Mouse (Mus musculus): Measurements from ENCODE around the gene Gm5431. TPM values are rescaled to one million over a fixed set of nuclear protein-coding genes. Genes with fewer than 3 reads are reported as not detected.
"Not testable (repeated sequence)": the region's sequence is repeated elsewhere in the genome, so short reads cannot be mapped to it uniquely, and the experiment has no call there.

Gm5431 gene
- 0.16 TPM in 1 of 2 replicates, not detected in the other for polyA plus RNA-seq (2014; fragmentation: Nextera tagmentation; extraction: Ambion mirVana)

DNA sequence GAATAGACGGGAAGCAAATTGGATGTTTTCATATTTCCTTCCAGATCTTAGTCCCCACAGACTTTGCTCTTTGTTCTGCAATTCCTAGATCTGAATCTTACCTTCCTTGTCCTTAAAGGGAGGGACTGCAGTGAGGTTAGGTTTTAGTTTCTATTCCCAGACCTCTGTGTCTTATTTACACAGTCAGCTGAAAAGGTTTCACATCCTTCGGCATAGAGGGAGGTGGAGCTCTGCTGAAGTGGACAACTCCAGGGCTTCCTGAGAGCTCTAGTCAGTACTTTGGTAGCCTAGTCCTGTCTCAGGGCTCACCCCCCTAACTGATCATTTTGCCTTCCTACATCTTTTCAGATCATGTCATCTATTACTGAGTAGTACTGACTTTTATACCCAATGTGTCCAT is at the start of gene Gm5431:
TSS of gene Gm5431 (minus strand) at position 194 of the 400 bp plus-strand sequence.
- H3K4me2 ChIP-seq = no peak within 1 kb of the TSS
- no peak for ATAC-seq (replicated peaks; ENCODE audit: insufficient number of reproducible peaks, low FRiP score, low TSS enrichment)
- H3K27me3 ChIP-seq (ENCODE audit: control insufficient read depth, insufficient read depth, low read length) = no peaks in the 10 kb centered on the region

DNA sequence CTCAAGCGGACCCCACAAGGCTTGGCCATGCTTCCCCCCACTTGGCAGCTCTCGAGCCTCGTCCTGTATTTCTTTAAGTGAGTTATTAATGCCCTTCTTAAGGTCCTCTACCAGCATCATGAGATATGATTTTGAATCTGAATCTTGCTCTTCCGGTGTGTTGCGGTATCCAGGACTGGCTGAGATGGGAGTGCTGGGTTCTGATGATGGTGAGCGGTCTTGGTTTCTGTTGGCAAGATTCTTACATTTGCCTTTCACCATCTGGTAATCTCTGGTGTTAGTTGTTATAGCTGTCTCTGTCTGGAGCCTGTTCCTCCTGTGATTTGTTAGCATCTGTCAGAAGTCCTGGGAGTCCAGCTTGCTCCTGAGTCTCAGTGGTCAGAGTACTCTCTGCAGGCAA is 44.1 kb upstream of the Gm5431 start, which contains the start of gene Psme2b:
TSS of gene Psme2b (minus strand) at position 101 of the 400 bp plus-strand sequence.
- ATAC-seq (replicated peaks; ENCODE audit: insufficient number of reproducible peaks, low FRiP score, low TSS enrichment); H3K27ac ChIP-seq (ENCODE audit: low read depth, low read length); H3K9ac ChIP-seq (ENCODE audit: low read depth, low read length); H3K9me3 ChIP-seq (replicated peaks; ENCODE audit: control insufficient read depth, low read length); H3K36me3 ChIP-seq (ENCODE audit: control insufficient read depth, insufficient read depth, low read length); H3K4me2 ChIP-seq; H3K27me3 ChIP-seq (ENCODE audit: control insufficient read depth, insufficient read depth, low read length); H3K4me1 ChIP-seq (ENCODE audit: control insufficient read depth, insufficient read depth, low read length); H3K4me3 ChIP-seq (ENCODE audit: low read depth, low read length): not testable (repeated sequence)
- WGBS (ENCODE audit: insufficient replicate concordance) = 83% methylated on average over 6 of the region's 6 CpGs

More for the DNA sequence above, at the start of gene Gm5431:
- no peak within 1 kb of the TSS for H3K27ac ChIP-seq (ENCODE audit: low read depth, low read length)
- WGBS (ENCODE audit: insufficient replicate concordance) = 69% methylated on average over 2 of the region's 2 CpGs
- H3K4me1 ChIP-seq (ENCODE audit: control insufficient read depth, insufficient read depth, low read length) = no peaks in the 10 kb centered on the region
- H3K9ac ChIP-seq (ENCODE audit: low read depth, low read length) = no peak within 1 kb of the TSS
- H3K9me3 ChIP-seq (replicated peaks; ENCODE audit: control insufficient read depth, low read length) = no peaks in the 10 kb centered on the region
- no peak within 1 kb of the TSS for H3K4me3 ChIP-seq (ENCODE audit: low read depth, low read length)
- no peaks in the 10 kb centered on the region for H3K36me3 ChIP-seq (ENCODE audit: control insufficient read depth, insufficient read depth, low read length)

- not testable (repeated sequence) for ATAC-seq (replicated peaks; ENCODE audit: insufficient number of reproducible peaks, low FRiP score, low TSS enrichment); H3K4me3 ChIP-seq (ENCODE audit: low read depth, low read length)
Observed at GRCm38 (mm10) chr11:48939286-48939685, 37.3 kb upstream of the Gm5431 start.

DNA sequence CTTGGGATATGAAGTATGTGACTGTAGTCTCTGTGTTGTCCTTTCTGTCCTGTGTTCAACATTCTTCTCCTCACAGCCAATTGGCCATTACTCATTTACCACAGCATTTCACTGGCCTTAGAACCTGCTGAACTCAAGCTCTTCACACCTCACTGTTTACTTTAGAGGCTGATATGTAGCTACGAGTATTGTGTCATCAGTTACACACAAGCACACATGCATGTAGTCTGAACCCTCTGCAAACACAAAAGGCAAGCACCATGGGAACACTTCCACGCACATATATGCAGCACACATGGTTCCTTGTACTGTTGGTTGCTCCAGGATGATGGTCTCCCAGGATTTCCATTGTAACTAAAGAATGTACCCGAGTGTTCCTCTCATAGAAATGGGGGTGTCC is 33.3 kb upstream of the Gm5431 start:
- H3K9me3 ChIP-seq (replicated peaks; ENCODE audit: control insufficient read depth, low read length); H3K4me2 ChIP-seq; H3K27ac ChIP-seq (ENCODE audit: low read depth, low read length); H3K36me3 ChIP-seq (ENCODE audit: control insufficient read depth, insufficient read depth, low read length); H3K27me3 ChIP-seq (ENCODE audit: control insufficient read depth, insufficient read depth, low read length); H3K4me1 ChIP-seq (ENCODE audit: control insufficient read depth, insufficient read depth, low read length); H3K9ac ChIP-seq (ENCODE audit: low read depth, low read length); H3K4me3 ChIP-seq (ENCODE audit: low read depth, low read length); ATAC-seq (replicated peaks; ENCODE audit: insufficient number of reproducible peaks, low FRiP score, low TSS enrichment): not testable (repeated sequence)
- no CpG with 5 or more reads among the region's 3 CpGs for WGBS (ENCODE audit: insufficient replicate concordance)

More at GRCm38 (mm10) chr11:48939286-48939685, 37.3 kb upstream of the Gm5431 start:
- not testable (repeated sequence) for H3K9me3 ChIP-seq (replicated peaks; ENCODE audit: control insufficient read depth, low read length); H3K36me3 ChIP-seq (ENCODE audit: control insufficient read depth, insufficient read depth, low read length); H3K4me1 ChIP-seq (ENCODE audit: control insufficient read depth, insufficient read depth, low read length); H3K4me2 ChIP-seq; H3K27me3 ChIP-seq (ENCODE audit: control insufficient read depth, insufficient read depth, low read length); H3K9ac ChIP-seq (ENCODE audit: low read depth, low read length); H3K27ac ChIP-seq (ENCODE audit: low read depth, low read length)

- H3K27me3 ChIP-seq (ENCODE audit: control insufficient read depth, insufficient read depth, low read length); H3K9ac ChIP-seq (ENCODE audit: low read depth, low read length); H3K9me3 ChIP-seq (replicated peaks; ENCODE audit: control insufficient read depth, low read length); H3K27ac ChIP-seq (ENCODE audit: low read depth, low read length); H3K4me1 ChIP-seq (ENCODE audit: control insufficient read depth, insufficient read depth, low read length); H3K4me3 ChIP-seq (ENCODE audit: low read depth, low read length); H3K36me3 ChIP-seq (ENCODE audit: control insufficient read depth, insufficient read depth, low read length); H3K4me2 ChIP-seq; ATAC-seq (replicated peaks; ENCODE audit: insufficient number of reproducible peaks, low FRiP score, low TSS enrichment): not testable (repeated sequence)
- 58% methylated on average over 1 of the region's 1 CpGs for WGBS (ENCODE audit: insufficient replicate concordance)
Observed at GRCm38 (mm10) chr11:48933923-48934322, 31.9 kb upstream of the Gm5431 start.

- not testable (repeated sequence) for H3K9me3 ChIP-seq (replicated peaks; ENCODE audit: control insufficient read depth, low read length); H3K4me1 ChIP-seq (ENCODE audit: control insufficient read depth, insufficient read depth, low read length)
- 61% methylated on average over 1 of the region's 1 CpGs for WGBS (ENCODE audit: insufficient replicate concordance)
Observed at GRCm38 (mm10) chr11:48933422-48933821, 31.4 kb upstream of the Gm5431 start.

DNA sequence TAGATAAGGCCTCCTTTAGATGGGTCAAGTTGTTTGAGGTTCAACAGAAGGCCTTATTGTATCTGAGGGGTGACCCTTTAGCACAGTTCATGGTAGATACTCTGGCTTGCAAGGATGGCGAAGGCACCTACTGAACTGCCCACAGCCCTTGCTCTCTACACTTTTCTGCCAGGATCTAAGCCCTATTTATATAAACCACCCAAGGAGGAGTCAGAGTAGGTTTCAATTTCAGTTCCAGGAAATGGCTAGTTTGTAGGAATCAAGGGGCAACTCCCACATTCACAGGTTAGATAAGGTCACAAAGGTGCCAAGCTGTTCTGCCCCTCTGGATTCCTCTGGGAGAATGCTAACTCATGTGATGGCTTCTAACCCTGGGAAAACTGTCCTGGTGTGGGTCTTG is 26.1 kb upstream of the Gm5431 start:
- H3K4me3 ChIP-seq (ENCODE audit: low read depth, low read length); ATAC-seq (replicated peaks; ENCODE audit: insufficient number of reproducible peaks, low FRiP score, low TSS enrichment): not testable (repeated sequence)
- 88% methylated on average over 1 of the region's 1 CpGs for WGBS (ENCODE audit: insufficient replicate concordance)

More at GRCm38 (mm10) chr11:48933422-48933821, 31.4 kb upstream of the Gm5431 start:
- not testable (repeated sequence) for H3K36me3 ChIP-seq (ENCODE audit: control insufficient read depth, insufficient read depth, low read length); H3K4me2 ChIP-seq; H3K4me3 ChIP-seq (ENCODE audit: low read depth, low read length); ATAC-seq (replicated peaks; ENCODE audit: insufficient number of reproducible peaks, low FRiP score, low TSS enrichment); H3K9ac ChIP-seq (ENCODE audit: low read depth, low read length); H3K27me3 ChIP-seq (ENCODE audit: control insufficient read depth, insufficient read depth, low read length); H3K27ac ChIP-seq (ENCODE audit: low read depth, low read length)

DNA sequence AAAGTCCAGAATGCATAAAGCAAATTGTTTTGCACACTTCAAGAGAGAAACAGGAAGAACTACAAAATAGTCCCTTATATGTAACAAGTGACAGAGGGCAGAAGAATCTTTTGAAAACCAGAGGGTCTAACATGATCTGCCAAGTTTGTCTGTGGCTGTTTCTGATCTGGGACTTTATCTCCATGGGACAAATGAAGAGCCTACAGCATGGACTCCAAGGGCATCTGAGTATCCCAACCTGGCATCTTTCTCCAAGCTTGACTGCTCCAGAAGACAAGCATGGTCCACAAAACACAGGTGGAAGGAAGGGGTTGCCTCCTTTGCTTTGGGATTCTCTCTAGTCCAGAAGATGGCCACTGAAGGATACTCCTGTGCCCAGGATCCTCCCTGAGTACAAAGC is 24.4 kb upstream of the Gm5431 start:
- ATAC-seq (replicated peaks; ENCODE audit: insufficient number of reproducible peaks, low FRiP score, low TSS enrichment); H3K27ac ChIP-seq (ENCODE audit: low read depth, low read length); H3K4me3 ChIP-seq (ENCODE audit: low read depth, low read length); H3K4me1 ChIP-seq (ENCODE audit: control insufficient read depth, insufficient read depth, low read length); H3K36me3 ChIP-seq (ENCODE audit: control insufficient read depth, insufficient read depth, low read length); H3K4me2 ChIP-seq; H3K27me3 ChIP-seq (ENCODE audit: control insufficient read depth, insufficient read depth, low read length); H3K9ac ChIP-seq (ENCODE audit: low read depth, low read length); H3K9me3 ChIP-seq (replicated peaks; ENCODE audit: control insufficient read depth, low read length): not testable (repeated sequence)

More for the DNA sequence above, 26.1 kb upstream of the Gm5431 start:
- H3K9me3 ChIP-seq (replicated peaks; ENCODE audit: control insufficient read depth, low read length); H3K27ac ChIP-seq (ENCODE audit: low read depth, low read length); H3K27me3 ChIP-seq (ENCODE audit: control insufficient read depth, insufficient read depth, low read length); H3K4me1 ChIP-seq (ENCODE audit: control insufficient read depth, insufficient read depth, low read length); H3K9ac ChIP-seq (ENCODE audit: low read depth, low read length); H3K36me3 ChIP-seq (ENCODE audit: control insufficient read depth, insufficient read depth, low read length); H3K4me2 ChIP-seq: not testable (repeated sequence)

GRCm38 (mm10) chr11:48923818-48924217 is 21.8 kb upstream of the Gm5431 start:
- H3K4me1 ChIP-seq (ENCODE audit: control insufficient read depth, insufficient read depth, low read length); H3K4me2 ChIP-seq; H3K27ac ChIP-seq (ENCODE audit: low read depth, low read length); H3K4me3 ChIP-seq (ENCODE audit: low read depth, low read length); H3K9me3 ChIP-seq (replicated peaks; ENCODE audit: control insufficient read depth, low read length); H3K27me3 ChIP-seq (ENCODE audit: control insufficient read depth, insufficient read depth, low read length); ATAC-seq (replicated peaks; ENCODE audit: insufficient number of reproducible peaks, low FRiP score, low TSS enrichment); H3K36me3 ChIP-seq (ENCODE audit: control insufficient read depth, insufficient read depth, low read length); H3K9ac ChIP-seq (ENCODE audit: low read depth, low read length): not testable (repeated sequence)
- 73% methylated on average over 5 of the region's 5 CpGs for WGBS (ENCODE audit: insufficient replicate concordance)
